Mouse (Mus musculus) lung, postnatal 0 days (tissue): ENCODE measurements at regions not wholly inside any gene's neighbourhood (a gene's known extent, or its start where the extent isn't known, plus 50 kb on each side); places are given as distances from the start of the nearest gene placed in this dataset.

ENCODE experiments used
- CTCF ChIP-seq: IDR thresholded peaks from 2 replicates; pipeline ENCODE4 v1.5.1; 2016; ENCODE audit warnings: antibody characterized with exemption, mild to moderate bottlenecking
- EP300 ChIP-seq: IDR thresholded peaks from 2 replicates; pipeline ENCODE4 v1.6.1; 2016; ENCODE audit warnings: antibody characterized with exemption, mild to moderate bottlenecking, control low read depth

DNA sequence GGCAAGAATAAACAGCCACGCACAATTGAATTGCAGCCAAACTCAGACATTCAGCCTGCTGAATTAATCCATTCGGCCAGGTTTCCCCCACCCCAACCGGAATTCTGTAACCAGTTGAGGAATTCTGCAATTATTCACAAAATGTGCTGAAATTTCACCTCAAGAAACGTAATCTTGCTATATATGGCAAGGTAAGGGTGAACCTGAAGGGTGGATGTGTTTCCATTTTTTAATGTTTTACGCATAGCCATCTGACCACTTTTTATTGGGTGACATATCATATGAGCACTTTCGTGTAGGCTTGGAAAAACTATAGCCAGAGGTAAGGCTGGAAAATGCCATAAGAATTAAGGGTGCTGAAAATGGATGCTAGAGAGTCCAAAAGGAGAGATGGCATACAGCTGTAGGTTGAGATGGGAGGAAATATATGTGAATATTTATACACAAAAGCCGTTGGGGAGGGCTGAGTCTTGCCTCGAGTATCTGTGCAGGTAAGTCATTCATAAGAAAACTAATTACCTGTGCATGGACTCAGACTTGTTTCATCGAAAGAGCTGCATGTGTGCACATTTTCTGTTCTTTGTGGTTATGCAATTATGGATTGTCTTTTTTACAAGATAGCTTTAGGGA, 224.0 kb downstream of the Mef2c start:
- TF ChIP-seq CTCF (no peak), EP300 (no peak)
